Mouse (Mus musculus) intestine, embryonic 16.5 days (tissue): ENCODE measurements around the gene Gadd45b. TPM values are rescaled to one million over a fixed set of nuclear protein-coding genes. Genes with fewer than 3 reads are reported as not detected.
A peak's percentile ranks its signal among the peaks of the same experiment; 100 is the strongest.

Source experiments
- ATAC-seq: fragments of 200-750 bp; cut with Nextera tagmentation; 2 replicates; pipeline ENCODE4 v1.8.0; 2017; ENCODE audit warnings: moderate TSS enrichment, moderate library complexity
- H3K27ac ChIP-seq: fragments of 300-500 bp; sonication (generic); 2 replicates; pipeline ENCODE4 v1.5.1; 2014; ENCODE audit warnings: mild to moderate bottlenecking, low read length
- H3K27me3 ChIP-seq: fragments of 300-500 bp; sonication (generic); replicated peaks from 2 replicates; pipeline ENCODE4 v1.6.1; 2014; ENCODE audit warnings: low read length, control low read depth, mixed read lengths; ENCODE audit not compliant: control insufficient read depth, insufficient read depth
- H3K36me3 ChIP-seq: fragments of 300-500 bp; sonication (generic); 2 replicates; pipeline ENCODE4 v1.6.1; 2014; ENCODE audit warnings: low read length, control low read depth; ENCODE audit not compliant: control insufficient read depth, insufficient read depth
- H3K4me1 ChIP-seq: fragments of 300-500 bp; sonication (generic); 2 replicates; pipeline ENCODE4 v1.6.1; 2014; ENCODE audit warnings: low read length, control low read depth, mixed read lengths; ENCODE audit not compliant: control insufficient read depth, insufficient read depth
- H3K4me2 ChIP-seq: fragments of 300-500 bp; sonication (generic); 2 replicates; pipeline ENCODE4 v1.6.1; 2014; ENCODE audit warnings: low read depth, low read length, control low read depth
- H3K4me3 ChIP-seq: fragments of 300-500 bp; sonication (generic); 2 replicates; pipeline ENCODE4 v1.5.1; 2014; ENCODE audit warnings: mild to moderate bottlenecking, low read length
- H3K9ac ChIP-seq: fragments of 300-500 bp; sonication (generic); 2 replicates; pipeline ENCODE4 v1.6.1; 2014; ENCODE audit warnings: low read depth, low read length
- H3K9me3 ChIP-seq: fragments of 300-500 bp; sonication (generic); 2 replicates; pipeline ENCODE4 v1.6.1; 2016; ENCODE audit warnings: low read length, control low read depth; ENCODE audit not compliant: control insufficient read depth
- WGBS: fragments of 180-500 bp; shearing (Covaris S2); extraction: QIAGEN DNeasy Blood & Tissue Kit; methylation state at CpG from one replicate; pipeline ENCODE4 v1.1.7; 2014; 5-methylcytosine and 5-hydroxymethylcytosine counted together
- polyA plus RNA-seq: library from polyadenylated mRNA; unstranded; fragments of >200 nt; fragmentation: Nextera tagmentation; extraction: Ambion mirVana; gene quantifications from 2 replicates; pipeline ENCODE4 v1.2.1, GENCODE M21; 2015

The Gadd45b gene
- polyA plus RNA-seq, 1 experiment from 2014 or later, result 26.5 TPM

DNA sequence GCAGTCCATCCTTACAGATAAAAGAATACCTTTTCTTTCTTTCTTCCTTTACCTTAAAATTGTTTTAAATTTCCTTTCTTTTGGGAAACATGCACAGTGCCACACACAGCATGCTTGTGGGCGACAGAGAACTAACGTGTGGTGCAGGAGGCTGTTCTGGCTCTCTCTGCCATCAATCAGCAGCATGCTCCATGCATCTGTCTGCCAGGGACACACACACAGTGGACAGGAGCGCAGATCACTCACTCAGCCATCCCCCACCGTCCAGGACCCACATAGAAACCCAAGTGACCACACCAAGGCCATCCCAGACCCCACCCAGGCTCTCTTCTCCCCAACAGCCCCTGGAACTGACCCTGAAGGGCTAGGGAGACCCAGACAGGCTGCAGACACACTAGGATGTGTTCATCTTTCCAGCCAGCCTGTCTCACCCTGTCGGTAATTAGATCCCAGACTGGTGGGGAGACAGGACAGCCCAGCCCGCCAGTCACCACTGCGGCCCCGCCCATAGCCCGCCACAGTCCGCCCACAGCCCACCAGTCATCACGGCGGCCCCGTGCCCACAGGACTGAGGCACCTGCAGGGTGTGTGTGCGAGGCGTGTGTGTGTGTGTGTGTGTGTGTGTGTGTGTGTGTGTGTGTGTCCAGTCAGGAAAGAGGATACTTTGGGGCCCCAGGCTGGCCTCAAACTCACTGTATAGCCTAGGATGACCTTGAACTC lies 9.1 kb downstream of the Gadd45b start:
- H3K27me3 ChIP-seq, result no peaks in the 10 kb centered on the region
- peak overlapping the region; percentile 68 for H3K9ac ChIP-seq
- H3K4me2 ChIP-seq, result peak overlapping the region; percentile 90
- H3K4me1 ChIP-seq, result peaks cover 76% of the 10 kb centered on the region
- no peaks in the 10 kb centered on the region for H3K36me3 ChIP-seq
- peak overlapping the region; percentile 48; the same call in 1 of the 2 replicates for H3K4me3 ChIP-seq
- peak; percentile 20 for ATAC-seq
- H3K27ac ChIP-seq, result peak overlapping the region; percentile 93
- H3K9me3 ChIP-seq, result no peaks in the 10 kb centered on the region
- WGBS, result 14% methylated on average over 15 of the region's 15 CpGs

DNA sequence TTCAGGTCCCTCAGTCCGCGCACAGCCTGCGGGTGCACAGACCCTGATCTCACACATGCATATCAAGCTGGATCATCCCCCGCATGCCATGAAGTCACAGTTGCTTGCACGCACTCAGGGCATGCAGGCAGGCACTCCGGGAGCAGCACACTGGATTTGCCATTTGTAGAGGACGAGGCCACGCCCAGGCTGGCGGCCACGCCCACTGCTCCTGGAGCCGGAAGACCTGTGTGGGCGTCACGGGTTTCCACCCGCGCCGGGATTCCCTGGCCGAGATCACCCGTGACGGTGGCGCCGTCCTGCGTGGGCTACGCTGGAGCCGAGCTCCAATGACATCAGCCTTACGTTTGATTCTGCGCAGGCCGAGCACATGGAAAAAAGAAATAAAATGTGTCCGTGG lies 9.8 kb downstream of the Gadd45b start:
- H3K4me1 ChIP-seq, result peaks cover 76% of the 10 kb centered on the region
- no peaks in the 10 kb centered on the region for H3K27me3 ChIP-seq
- H3K9me3 ChIP-seq, result no peaks in the 10 kb centered on the region
- peak overlapping the region; percentile 68 for H3K9ac ChIP-seq
- H3K4me3 ChIP-seq, result peak overlapping the region; percentile 48
- peak overlapping the region; percentile 90 for H3K4me2 ChIP-seq
- H3K27ac ChIP-seq, result peak overlapping the region; percentile 93
- peak; percentile 42 for ATAC-seq
- H3K36me3 ChIP-seq, result no peaks in the 10 kb centered on the region
- WGBS, result 3% methylated on average over 28 of the region's 28 CpGs

DNA sequence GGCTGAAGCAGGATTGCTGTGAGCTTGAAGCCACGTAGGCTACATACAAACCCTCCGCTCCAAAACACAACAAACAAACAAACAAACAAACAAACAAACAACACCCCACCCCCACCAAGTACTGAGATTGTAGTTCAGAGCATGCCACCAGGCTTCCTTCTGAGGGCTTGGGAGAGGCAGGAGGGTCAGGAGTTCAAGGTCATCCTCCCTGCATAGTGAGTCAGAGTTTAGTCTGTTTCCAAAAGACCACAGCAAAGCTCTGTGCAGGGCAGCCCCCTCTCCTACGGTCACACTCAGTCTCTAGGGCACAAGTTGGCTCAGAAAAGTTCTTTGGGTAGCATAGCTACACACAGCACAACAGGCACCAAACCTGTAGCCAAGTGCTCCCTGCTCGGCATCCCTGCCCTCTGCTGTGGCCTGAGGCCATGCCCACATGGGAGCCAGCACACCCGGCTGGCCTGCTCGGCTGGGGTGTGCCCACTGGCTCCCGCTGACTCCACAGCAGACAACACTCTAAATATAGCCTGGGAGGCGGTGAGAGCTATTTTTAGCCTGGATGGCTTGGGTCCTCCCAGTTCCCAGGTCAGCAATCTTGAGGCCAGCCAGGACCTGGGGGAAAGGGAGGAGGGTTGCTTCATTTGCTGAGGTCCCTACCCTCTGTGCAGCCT lies 10.6 kb downstream of the Gadd45b start:
- 24% methylated on average over 8 of the region's 8 CpGs for WGBS

DNA sequence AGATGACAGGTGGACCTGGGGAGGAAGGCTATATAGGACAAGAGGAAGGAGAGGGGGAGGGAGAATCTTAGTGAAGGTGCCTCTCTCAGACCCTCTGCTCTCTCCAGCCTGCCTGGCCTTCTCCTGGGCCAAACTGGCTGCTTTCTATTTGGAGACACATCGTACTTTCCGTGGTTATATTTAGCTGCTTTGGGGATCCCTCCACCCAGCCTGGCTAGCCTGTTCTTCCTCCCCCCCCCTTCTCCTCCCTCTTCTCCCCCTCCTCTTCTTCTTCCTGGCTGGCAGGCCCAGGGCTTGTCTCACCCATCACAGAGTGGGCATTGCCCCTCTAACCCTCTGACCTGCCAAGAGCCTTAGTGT lies 11.1 kb downstream of the Gadd45b start:
- WGBS, result 25% methylated on average over 2 of the region's 2 CpGs
- Histone ChIP-seq H3K4me1 (peaks cover 67% of the 10 kb centered on the region), H3K9ac (peak overlapping the region; percentile 68), H3K4me3 (no peak overlapping the region), H3K9me3 (no peaks in the 10 kb centered on the region), H3K27ac (peak overlapping the region; percentile 93), H3K27me3 (no peaks in the 10 kb centered on the region), H3K36me3 (no peaks in the 10 kb centered on the region), H3K4me2 (peak overlapping the region; percentile 90; the same call in 1 of the 2 replicates)
- no peak for ATAC-seq

More for the DNA sequence above, 10.6 kb downstream of the Gadd45b start:
- Histone ChIP-seq H3K27ac (peak overlapping the region; percentile 93), H3K27me3 (no peaks in the 10 kb centered on the region), H3K9me3 (no peaks in the 10 kb centered on the region), H3K36me3 (no peaks in the 10 kb centered on the region), H3K4me2 (peak overlapping the region; percentile 90), H3K9ac (peak overlapping the region; percentile 68), H3K4me1 (peaks cover 72% of the 10 kb centered on the region), H3K4me3 (peak overlapping the region; percentile 48)
- peak; percentile 57 for ATAC-seq

DNA sequence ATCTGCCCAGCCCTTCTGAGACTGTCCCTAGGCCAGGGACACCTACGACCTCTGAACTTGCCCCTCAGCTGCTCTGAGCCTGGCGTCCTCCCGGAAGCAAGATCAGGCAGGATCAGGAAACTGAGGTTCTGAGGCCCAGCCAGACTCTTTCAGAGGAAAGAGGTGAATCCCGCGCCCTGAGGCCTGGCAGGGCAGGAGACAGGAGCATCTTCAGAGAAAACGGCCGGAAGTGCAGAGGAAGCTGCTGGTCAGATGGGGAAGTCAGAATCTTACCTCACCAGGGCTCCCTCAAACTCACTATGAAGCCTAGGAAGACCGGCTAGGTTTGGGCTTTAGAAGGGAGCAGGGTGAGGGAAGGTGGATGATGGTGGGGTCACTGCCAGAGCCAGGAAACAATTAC lies 13.0 kb downstream of the Gadd45b start:
- 69% methylated on average over 8 of the region's 8 CpGs for WGBS
- ATAC-seq, result no peak
- H3K4me3 ChIP-seq, result no peak overlapping the region
- peaks cover 60% of the 10 kb centered on the region for H3K4me1 ChIP-seq
- H3K27ac ChIP-seq, result no peak overlapping the region
- no peaks in the 10 kb centered on the region for H3K27me3 ChIP-seq
- H3K4me2 ChIP-seq, result no peak overlapping the region
- no peak overlapping the region for H3K9ac ChIP-seq
- no peaks in the 10 kb centered on the region for H3K9me3 ChIP-seq
- H3K36me3 ChIP-seq, result no peaks in the 10 kb centered on the region

DNA sequence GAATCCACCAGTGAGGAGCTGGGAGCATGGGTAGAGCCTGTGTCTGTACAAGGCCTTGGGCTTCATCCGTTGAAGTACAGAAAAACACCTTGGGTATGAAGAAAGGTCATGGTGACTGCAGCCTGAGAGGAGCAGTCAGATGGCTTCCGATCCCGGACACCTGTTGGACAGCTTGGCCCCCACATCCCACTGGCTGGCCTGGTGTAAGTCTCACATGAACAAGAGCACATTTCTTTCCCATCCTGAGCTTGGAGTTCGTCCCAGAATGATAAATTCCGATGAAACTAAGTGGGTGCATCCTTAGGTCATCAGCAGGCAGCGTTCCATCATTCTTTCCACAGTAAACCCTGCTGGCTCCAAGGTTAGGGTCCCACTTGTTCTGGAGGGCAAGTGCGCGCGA lies 13.8 kb downstream of the Gadd45b start:
- H3K9ac ChIP-seq, result no peak overlapping the region
- no peaks in the 10 kb centered on the region for H3K9me3 ChIP-seq
- H3K4me1 ChIP-seq, result peaks cover 58% of the 10 kb centered on the region
- ATAC-seq, result no peak
- H3K27me3 ChIP-seq, result no peaks in the 10 kb centered on the region
- H3K36me3 ChIP-seq, result no peaks in the 10 kb centered on the region
- H3K27ac ChIP-seq, result no peak overlapping the region
- H3K4me3 ChIP-seq, result no peak overlapping the region
- WGBS, result 41% methylated on average over 9 of the region's 9 CpGs
- no peak overlapping the region for H3K4me2 ChIP-seq

DNA sequence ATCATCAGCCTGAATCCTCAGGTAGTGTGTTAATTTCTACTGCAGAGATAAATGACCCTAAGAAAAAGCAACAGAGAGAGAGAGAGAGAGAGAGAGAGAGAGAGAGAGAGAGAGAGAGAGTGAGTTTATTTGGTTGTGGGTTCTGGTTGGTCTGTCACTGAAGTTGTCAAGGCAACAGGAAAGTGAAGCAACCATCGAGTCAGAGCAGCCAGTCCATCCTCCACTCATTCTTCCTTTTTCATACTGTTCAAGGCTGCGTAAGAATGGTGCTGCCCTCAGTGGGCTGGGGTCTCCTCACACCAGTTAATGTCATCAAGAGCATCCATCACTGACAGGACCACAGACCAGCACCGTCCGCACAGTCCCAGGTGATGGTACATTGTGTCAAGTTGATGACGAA lies 14.4 kb downstream of the Gadd45b start:
- Histone ChIP-seq H3K27me3 (no peaks in the 10 kb centered on the region), H3K4me3 (no peak overlapping the region), H3K4me2 (no peak overlapping the region), H3K9me3 (no peaks in the 10 kb centered on the region), H3K36me3 (no peaks in the 10 kb centered on the region), H3K9ac (no peak overlapping the region), H3K27ac (no peak overlapping the region), H3K4me1 (peaks cover 58% of the 10 kb centered on the region)
- 84% methylated on average over 5 of the region's 5 CpGs for WGBS
- ATAC-seq, result no peak

DNA sequence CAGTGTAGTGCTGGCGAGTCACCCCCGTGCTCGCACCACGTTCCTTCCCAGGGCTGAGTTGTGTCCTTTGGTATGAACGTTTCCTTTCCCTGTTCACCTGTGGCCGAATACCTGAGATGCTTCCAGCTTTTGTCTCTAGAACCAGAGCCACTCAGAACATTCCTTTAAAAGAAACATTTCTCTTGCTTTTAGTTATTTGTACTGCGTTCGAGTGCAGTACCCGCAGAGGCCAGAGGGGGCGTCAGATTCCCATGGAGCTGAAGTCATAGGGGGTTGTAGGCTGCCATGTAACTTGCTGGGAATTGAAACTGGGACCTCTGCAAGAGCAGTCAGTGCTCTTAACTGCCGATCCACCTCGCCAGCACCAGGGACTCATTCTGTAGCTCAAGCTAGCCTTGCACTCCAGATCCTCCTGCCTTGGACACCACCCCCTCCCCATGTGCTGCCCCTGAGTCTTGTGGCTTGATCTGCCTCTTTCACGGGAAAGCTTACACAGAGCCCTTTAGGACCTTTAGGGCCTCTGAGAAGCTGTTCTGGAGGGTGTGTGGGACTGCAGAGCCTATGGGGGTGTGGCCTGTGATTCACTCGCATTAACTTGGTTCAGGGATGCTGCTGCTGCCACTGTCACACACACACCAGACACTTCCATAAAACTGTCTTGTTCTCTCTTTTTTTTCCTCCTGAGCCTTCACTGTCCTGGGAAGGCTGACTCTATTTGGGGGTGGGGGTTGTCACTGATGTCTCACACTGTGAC lies 17.0 kb downstream of the Gadd45b start:
- Histone ChIP-seq H3K9me3 (no peaks in the 10 kb centered on the region), H3K4me2 (no peak overlapping the region), H3K27ac (peak overlapping the region; percentile 46), H3K4me1 (peaks cover 32% of the 10 kb centered on the region), H3K27me3 (no peaks in the 10 kb centered on the region), H3K4me3 (no peak overlapping the region), H3K36me3 (no peaks in the 10 kb centered on the region), H3K9ac (peak overlapping the region; percentile 34; the same call in 1 of the 2 replicates)
- WGBS, result 66% methylated on average over 14 of the region's 14 CpGs
- peak; percentile 21 for ATAC-seq

DNA sequence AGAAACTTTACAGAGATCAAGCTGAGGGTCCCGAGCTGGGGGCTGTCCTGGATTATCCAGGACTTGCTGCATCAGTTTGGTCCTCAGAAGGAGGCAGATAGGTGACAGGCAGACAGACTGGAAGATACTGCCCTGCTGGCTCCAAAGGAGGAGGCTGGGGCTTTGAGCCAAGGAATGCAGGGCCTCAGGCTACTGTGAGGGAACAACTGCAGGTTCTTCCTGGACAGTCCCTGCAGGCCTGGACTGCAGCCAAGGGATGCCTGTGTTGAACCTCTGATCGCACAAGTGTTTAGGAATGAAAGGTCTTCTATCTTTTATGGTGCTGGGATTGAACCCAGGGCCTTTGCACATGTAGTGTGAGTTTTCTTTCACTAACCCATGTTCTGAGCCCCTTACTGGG lies 17.9 kb downstream of the Gadd45b start:
- Histone ChIP-seq H3K4me1 (peaks cover 30% of the 10 kb centered on the region), H3K36me3 (no peaks in the 10 kb centered on the region), H3K27ac (peak overlapping the region; percentile 46), H3K4me2 (no peak overlapping the region), H3K4me3 (no peak overlapping the region), H3K9ac (peak overlapping the region; percentile 34; the same call in 1 of the 2 replicates), H3K27me3 (no peaks in the 10 kb centered on the region), H3K9me3 (no peaks in the 10 kb centered on the region)
- 23% methylated on average over 2 of the region's 2 CpGs for WGBS
- peak; percentile 58 for ATAC-seq
